ENCODE assay signal across 14 mouse cellular contexts in the genomic region with DNA sequence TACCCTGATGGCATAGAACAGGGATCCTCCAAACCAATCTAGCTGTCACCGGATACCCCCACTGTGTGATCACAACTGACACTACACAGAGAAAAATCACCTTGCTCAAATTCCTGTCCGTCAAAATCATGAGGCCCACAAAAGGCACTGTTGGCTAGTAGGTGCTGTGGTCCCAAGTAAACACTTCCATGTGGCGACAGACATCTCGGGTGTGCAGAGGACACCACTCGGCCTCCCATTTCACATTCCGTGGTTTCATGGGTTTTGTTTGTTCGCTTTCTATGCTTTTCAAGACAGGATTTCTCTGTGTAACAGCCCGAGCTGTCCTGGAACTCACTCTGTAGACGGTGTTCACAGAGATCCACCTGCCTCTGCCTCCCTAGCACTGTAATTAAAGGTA.
"Had no signal": no experiment of that assay in that cellular context is flagged by ENCODE, and none has a peak within 500 bp of the region (broad histone marks: within the 10 kb centered on the region; RNA-seq: fewer than 3 reads in every experiment).

No protein-coding gene starts in this region.

- H3K9me3 ChIP-seq: kidney, embryonic 15.5 days; limb, embryonic 10.5 days; liver, embryonic 15.5 days; neural tube, embryonic 13.5 days had no signal

- H3K9ac ChIP-seq: kidney, embryonic 15.5 days; liver, embryonic 15.5 days; neural tube, embryonic 13.5 days had no signal

- H3K27me3 ChIP-seq: kidney, embryonic 15.5 days; liver, embryonic 15.5 days; neural tube, embryonic 13.5 days had no signal

- H3K4me2 ChIP-seq: kidney, embryonic 15.5 days; liver, embryonic 11.5 days; liver, embryonic 15.5 days; neural tube, embryonic 13.5 days had no signal

- DNase-seq: lung, adult 2 months; midbrain, embryonic 14.5 days; retina, postnatal 1 day; right cerebral cortex, postnatal 4 days; spleen, adult 18-20 months; thymus, adult 18-20 months; thymus, postnatal 14 days had no signal

- H3K4me3 ChIP-seq: kidney, embryonic 15.5 days; left cerebral cortex, adult 2 months; limb, embryonic 10.5 days; liver, embryonic 15.5 days; neural tube, embryonic 13.5 days had no signal

- H3K27ac ChIP-seq: left cerebral cortex, adult 2 months; limb, embryonic 10.5 days; liver, embryonic 15.5 days; neural tube, embryonic 13.5 days had no signal

- ATAC-seq: lung, postnatal 0 days had no signal

- H3K36me3 ChIP-seq: kidney, embryonic 15.5 days; limb, embryonic 10.5 days; liver, embryonic 15.5 days; neural tube, embryonic 13.5 days had no signal
